Mouse (Mus musculus): ENCODE data around the gene Wdr93.

GRCm38 (mm10) chr7:79765991-79766390, 23.0 kb downstream of the Wdr93 start:
- no peak for TF ChIP-seq POLR2A (IDR thresholded peaks at IDR 0.05; ENCODE audit: borderline replicate concordance, extremely low read depth, low read depth, low read length)
- no peak for TF ChIP-seq CTCF (IDR thresholded peaks at IDR 0.05; ENCODE audit: insufficient read depth, low read length)

Data from lung, adult 2 months (tissue).